Mouse (Mus musculus) erythroblast, embryonic 14.5 days (primary cell): Measurements from ENCODE around the gene Phldb2.

Source experiments
- GATA1 ChIP-seq: IDR thresholded peaks from 2 replicates; pipeline ENCODE4 v1.6.1; 2012; ENCODE audit warnings: low read length, inconsistent platforms, mixed read lengths
- TAL1 ChIP-seq: IDR thresholded peaks from 3 replicates; pipeline ENCODE4 v1.6.1; 2012; ENCODE audit warnings: low read length, inconsistent platforms, mixed read lengths

GRCm38 (mm10) chr16:45742615-45743476 is 210.6 kb downstream of the Phldb2 start, which contains the start of gene Abhd10:
- no peak for TF ChIP-seq GATA1
- TF ChIP-seq TAL1 = no peak
